Mouse (Mus musculus) intestine, postnatal 0 days (tissue): ENCODE data around the gene Esrra. TPM values are rescaled to one million over a fixed set of nuclear protein-coding genes. Genes with fewer than 3 reads are reported as not detected.

Source experiments
- ATAC-seq: fragments of 200-750 bp; cut with Nextera tagmentation; 2 replicates; pipeline ENCODE4 v1.8.0; 2017; ENCODE audit warnings: mild to moderate bottlenecking, moderate TSS enrichment, moderate library complexity
- H3K27ac ChIP-seq: fragments of 300-500 bp; sonication (generic); 2 replicates; pipeline ENCODE4 v1.5.1; 2014; ENCODE audit warnings: mild to moderate bottlenecking, low read depth, low read length, moderate library complexity
- H3K27me3 ChIP-seq: fragments of 300-500 bp; sonication (generic); replicated peaks from 2 replicates; pipeline ENCODE4 v1.6.1; 2014; ENCODE audit warnings: low read length, mixed read lengths; ENCODE audit not compliant: control insufficient read depth, insufficient read depth
- H3K36me3 ChIP-seq: fragments of 300-500 bp; sonication (generic); 2 replicates; pipeline ENCODE4 v1.6.1; 2014; ENCODE audit warnings: mild to moderate bottlenecking, moderate library complexity; ENCODE audit not compliant: control insufficient read depth, insufficient read depth
- H3K4me1 ChIP-seq: fragments of 300-500 bp; sonication (generic); replicated peaks from 2 replicates; pipeline ENCODE4 v1.6.1; 2014; ENCODE audit warnings: antibody characterized with exemption, low read length, mixed read lengths; ENCODE audit not compliant: control insufficient read depth, insufficient read depth
- H3K4me2 ChIP-seq: fragments of 300-500 bp; sonication (generic); replicated peaks from 2 replicates; pipeline ENCODE4 v1.6.1; 2014; ENCODE audit warnings: low read depth, mild to moderate bottlenecking, moderate library complexity
- H3K4me3 ChIP-seq: fragments of 300-500 bp; sonication (generic); 2 replicates; pipeline ENCODE4 v1.5.1; 2014; ENCODE audit warnings: low read depth, low read length
- H3K9ac ChIP-seq: fragments of 300-500 bp; sonication (generic); 2 replicates; pipeline ENCODE4 v1.6.1; 2014; ENCODE audit warnings: mild to moderate bottlenecking, low read depth, low read length
- H3K9me3 ChIP-seq: fragments of 300-500 bp; sonication (generic); 2 replicates; pipeline ENCODE4 v1.6.1; 2016; ENCODE audit warnings: mixed run types; ENCODE audit not compliant: control insufficient read depth
- CTCF ChIP-seq: sonication (generic); IDR thresholded peaks from 2 replicates; pipeline ENCODE4 v1.5.1; 2016; ENCODE audit warnings: low read depth, mild to moderate bottlenecking, control low read depth, antibody characterized with exemption, moderate library complexity
- WGBS: fragments of 180-500 bp; shearing (Covaris S2); extraction: QIAGEN DNeasy Blood & Tissue Kit; methylation state at CpG from one replicate; pipeline ENCODE4 v1.1.7; 2014; 5-methylcytosine and 5-hydroxymethylcytosine counted together
- polyA plus RNA-seq: library from polyadenylated mRNA; unstranded; fragments of >200 nt; fragmentation: Nextera tagmentation; extraction: Ambion mirVana; gene quantifications from 2 replicates; pipeline ENCODE4 v1.2.1, GENCODE M21; 2015

Gene Esrra
- polyA plus RNA-seq, 1 experiment from 2014 or later = 63.6 TPM

GRCm38 (mm10) chr19:6907811-6908540, 13.6 kb downstream of the Esrra start:
- no peaks in the 10 kb centered on the region for H3K9me3 ChIP-seq
- H3K4me1 ChIP-seq = peaks cover 4% of the 10 kb centered on the region; the same call in 1 of the 2 replicates
- peak; percentile 39 for TF ChIP-seq CTCF
- 74% methylated on average over 7 of the region's 7 CpGs for WGBS
- H3K27ac ChIP-seq = no peak overlapping the region
- H3K9ac ChIP-seq = peak overlapping the region; percentile 68
- H3K27me3 ChIP-seq = no peaks in the 10 kb centered on the region
- peaks cover 47% of the 10 kb centered on the region for H3K36me3 ChIP-seq
- ATAC-seq = no peak
- H3K4me3 ChIP-seq = peak overlapping the region; percentile 64
- peak overlapping the region; percentile 68 for H3K4me2 ChIP-seq

GRCm38 (mm10) chr19:6907094-6907493, 14.5 kb downstream of the Esrra start:
- H3K4me3 ChIP-seq = no peak overlapping the region
- peaks cover 4% of the 10 kb centered on the region; the same call in 1 of the 2 replicates for H3K4me1 ChIP-seq
- H3K27ac ChIP-seq = no peak overlapping the region
- TF ChIP-seq CTCF = no peak
- 0 out of 2 replicates have a peak overlapping the region, but pooled peaks have one; percentile 1 for H3K9ac ChIP-seq
- no peaks in the 10 kb centered on the region for H3K9me3 ChIP-seq
- WGBS = 91% methylated on average over 8 of the region's 8 CpGs
- no peak for ATAC-seq
- H3K27me3 ChIP-seq = no peaks in the 10 kb centered on the region
- H3K4me2 ChIP-seq = peak overlapping the region; percentile 68; the same call in 1 of the 2 replicates
- peaks cover 38% of the 10 kb centered on the region for H3K36me3 ChIP-seq

DNA sequence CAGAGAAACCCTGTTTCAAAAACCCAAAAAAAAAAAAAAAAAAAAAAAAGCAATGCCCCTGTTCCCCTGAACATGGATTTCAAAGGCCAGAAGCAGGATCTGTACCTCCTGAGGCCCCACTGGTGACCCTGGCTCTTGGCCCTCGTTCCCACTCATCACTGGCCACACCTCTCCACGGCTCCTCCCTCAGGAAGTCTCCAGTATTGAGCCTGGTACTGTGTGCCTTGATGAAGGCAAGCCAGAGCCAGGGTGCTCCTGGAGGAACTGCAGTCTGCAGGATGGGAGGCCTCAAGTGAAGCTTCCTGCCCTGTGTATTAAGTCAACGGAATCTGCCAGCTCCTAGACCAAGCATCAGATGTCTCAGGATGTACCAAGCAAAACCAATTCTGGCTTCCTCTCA, 15.4 kb downstream of the Esrra start:
- no peak overlapping the region for H3K27ac ChIP-seq
- 76% methylated on average over 3 of the region's 3 CpGs for WGBS
- H3K4me1 ChIP-seq = peaks cover 4% of the 10 kb centered on the region; the same call in 1 of the 2 replicates
- ATAC-seq = no peak
- H3K27me3 ChIP-seq = no peaks in the 10 kb centered on the region
- no peak overlapping the region for H3K4me3 ChIP-seq
- peaks cover 29% of the 10 kb centered on the region for H3K36me3 ChIP-seq
- H3K9ac ChIP-seq = no peak overlapping the region
- TF ChIP-seq CTCF = 0 out of 2 replicates have a peak, but pooled peaks have one; percentile 11
- H3K4me2 ChIP-seq = no peak overlapping the region
- no peaks in the 10 kb centered on the region for H3K9me3 ChIP-seq

GRCm38 (mm10) chr19:6905498-6906159, 16.0 kb downstream of the Esrra start:
- TF ChIP-seq CTCF = no peak
- H3K27ac ChIP-seq = peak overlapping the region; percentile 64
- no peaks in the 10 kb centered on the region for H3K27me3 ChIP-seq
- peaks cover 26% of the 10 kb centered on the region; the same call in 1 of the 2 replicates for H3K36me3 ChIP-seq
- H3K9ac ChIP-seq = no peak overlapping the region
- ATAC-seq = no peak
- WGBS = 87% methylated on average over 11 of the region's 11 CpGs
- no peaks in the 10 kb centered on the region for H3K9me3 ChIP-seq
- no peak overlapping the region for H3K4me3 ChIP-seq
- peaks cover 4% of the 10 kb centered on the region; the same call in 1 of the 2 replicates for H3K4me1 ChIP-seq
- no peak overlapping the region for H3K4me2 ChIP-seq

DNA sequence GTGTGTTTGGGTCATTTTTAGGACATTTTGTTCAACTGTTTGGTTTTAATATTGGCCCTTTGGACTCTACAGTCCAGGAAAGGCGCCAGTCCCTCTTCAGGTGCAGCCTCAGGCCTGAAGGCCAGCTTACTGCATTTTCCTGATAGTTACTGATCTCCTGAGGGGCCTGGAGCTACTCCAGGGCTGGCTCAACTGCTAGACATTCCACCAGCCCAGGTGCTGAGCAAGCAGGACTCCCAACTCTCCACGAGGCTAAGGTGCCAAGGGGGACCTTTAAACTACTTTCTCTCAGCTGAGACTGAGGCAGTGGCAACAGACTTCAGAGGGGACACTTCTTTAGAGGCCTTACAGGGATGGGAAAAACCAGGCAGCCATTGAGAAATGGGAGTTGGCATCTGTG, 16.8 kb downstream of the Esrra start:
- Histone ChIP-seq H3K4me3 (no peak overlapping the region), H3K4me1 (peaks cover 4% of the 10 kb centered on the region; the same call in 1 of the 2 replicates), H3K36me3 (peaks cover 26% of the 10 kb centered on the region; the same call in 1 of the 2 replicates), H3K27me3 (no peaks in the 10 kb centered on the region), H3K27ac (peak overlapping the region; percentile 64), H3K4me2 (no peak overlapping the region), H3K9ac (no peak overlapping the region), H3K9me3 (no peaks in the 10 kb centered on the region)
- no peak for ATAC-seq
- TF ChIP-seq CTCF = no peak
- 60% methylated on average over 2 of the region's 2 CpGs for WGBS

GRCm38 (mm10) chr19:6903031-6903430, 18.6 kb downstream of the Esrra start:
- peaks cover 26% of the 10 kb centered on the region; the same call in 1 of the 2 replicates for H3K36me3 ChIP-seq
- no peak overlapping the region for H3K27ac ChIP-seq
- H3K4me2 ChIP-seq = no peak overlapping the region
- no peaks in the 10 kb centered on the region for H3K27me3 ChIP-seq
- TF ChIP-seq CTCF = no peak
- no peak overlapping the region for H3K4me3 ChIP-seq
- ATAC-seq = no peak
- H3K4me1 ChIP-seq = peaks cover 3% of the 10 kb centered on the region; the same call in 1 of the 2 replicates
- no peak overlapping the region for H3K9ac ChIP-seq
- WGBS = 96% methylated on average over 1 of the region's 1 CpGs
- no peaks in the 10 kb centered on the region for H3K9me3 ChIP-seq
